Mouse (Mus musculus) gastrocnemius, adult 2 months (tissue): ENCODE measurements at regions not wholly inside any gene's neighbourhood (a gene's known extent, or its start where the extent isn't known, plus 50 kb on each side); places are given as distances from the start of the nearest gene placed in this dataset.
A peak's percentile ranks its signal among the peaks of the same experiment; 100 is the strongest.

Experiments
- DNase-seq: peaks from one replicate; pipeline ENCODE4 v3.0.0; 2022
- H3K27ac ChIP-seq: fragments of 200-600 bp; 2 replicates; pipeline ENCODE4 v1.8.1; 2022; ENCODE audit warnings: mild to moderate bottlenecking
- H3K4me3 ChIP-seq: fragments of 200-600 bp; 2 replicates; pipeline ENCODE4 v1.8.1; 2022; ENCODE audit warnings: mild to moderate bottlenecking, moderate library complexity
- CTCF ChIP-seq: fragments of 200-600 bp; IDR thresholded peaks from 2 replicates; pipeline ENCODE4 v1.8.1; 2022; ENCODE audit warnings: antibody characterized with exemption, mild to moderate bottlenecking, moderate library complexity
- intact Hi-C: fragments of 180-260 bp; cut with DNase I; formaldehyde crosslinking; loops from one replicate; pipeline ENCODE4 v1.15.1; 2025

DNA sequence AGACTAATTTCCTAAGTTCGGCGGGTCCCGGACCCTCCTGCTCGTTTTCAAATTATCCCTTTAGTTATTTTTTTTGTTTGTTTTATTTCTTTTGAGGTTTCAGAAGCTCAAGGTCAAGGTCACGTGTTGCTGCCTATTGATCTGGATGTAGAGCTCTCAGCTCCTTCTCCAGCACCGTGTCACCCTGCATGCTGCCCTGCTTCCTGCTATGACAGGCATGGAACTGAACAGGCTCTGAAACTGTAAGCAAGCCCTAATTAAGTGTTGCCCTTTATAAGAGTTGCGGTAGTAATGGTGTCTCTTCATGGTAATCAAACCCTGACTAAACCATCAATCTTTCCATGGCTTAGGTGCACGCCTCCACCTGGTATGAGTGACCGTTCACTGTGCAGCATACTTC lies 319.2 kb downstream of the Mex3b start:
- Histone ChIP-seq H3K27ac (no peak overlapping the region), H3K4me3 (no peak overlapping the region)
- intact Hi-C loops = no loop called here
- no peak for TF ChIP-seq CTCF
- no peak for DNase-seq

- intact Hi-C loops = no loop called here
- DNase-seq = no peak
- H3K27ac ChIP-seq = no peak overlapping the region
- no peak overlapping the region for H3K4me3 ChIP-seq
- no peak for TF ChIP-seq CTCF
Measured at GRCm38 (mm10) chr7:83195896-83196537, 328.9 kb downstream of the Mex3b start.

DNA sequence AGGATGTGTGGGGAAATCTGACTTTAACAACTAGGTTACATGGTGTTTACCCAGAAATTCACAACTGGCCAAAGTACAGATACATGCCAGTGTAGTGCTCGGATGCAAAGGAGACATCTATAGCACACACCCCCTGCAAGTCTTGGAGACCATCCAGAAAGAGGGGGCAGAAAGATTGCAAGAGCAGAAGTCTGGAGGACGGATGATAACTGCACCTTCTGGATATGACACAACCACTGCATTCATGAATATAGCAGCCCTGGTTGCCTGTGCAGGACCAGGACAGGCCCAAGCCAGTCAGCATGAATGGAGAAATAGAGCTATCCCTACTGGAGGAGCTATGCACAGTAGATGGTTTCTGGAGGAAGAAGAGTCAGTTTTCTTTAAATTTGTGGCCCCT lies 330.4 kb downstream of the Mex3b start:
- H3K4me3 ChIP-seq = no peak overlapping the region
- TF ChIP-seq CTCF = no peak
- intact Hi-C loops = no loop called here
- H3K27ac ChIP-seq = no peak overlapping the region
- DNase-seq = no peak

- DNase-seq = no peak
- no peak overlapping the region for H3K4me3 ChIP-seq
- no peak for TF ChIP-seq CTCF
- intact Hi-C loops = no loop called here
- no peak overlapping the region for H3K27ac ChIP-seq
Measured at GRCm38 (mm10) chr7:83201126-83201686, 334.1 kb downstream of the Mex3b start.

- DNase-seq = peak; percentile 49
- H3K4me3 ChIP-seq = peak overlapping the region; percentile 39
- TF ChIP-seq CTCF = peak; percentile 50
- no peak overlapping the region for H3K27ac ChIP-seq
- intact Hi-C loops = no loop called here
Measured at GRCm38 (mm10) chr7:83201768-83202493, 334.8 kb downstream of the Mex3b start.

DNA sequence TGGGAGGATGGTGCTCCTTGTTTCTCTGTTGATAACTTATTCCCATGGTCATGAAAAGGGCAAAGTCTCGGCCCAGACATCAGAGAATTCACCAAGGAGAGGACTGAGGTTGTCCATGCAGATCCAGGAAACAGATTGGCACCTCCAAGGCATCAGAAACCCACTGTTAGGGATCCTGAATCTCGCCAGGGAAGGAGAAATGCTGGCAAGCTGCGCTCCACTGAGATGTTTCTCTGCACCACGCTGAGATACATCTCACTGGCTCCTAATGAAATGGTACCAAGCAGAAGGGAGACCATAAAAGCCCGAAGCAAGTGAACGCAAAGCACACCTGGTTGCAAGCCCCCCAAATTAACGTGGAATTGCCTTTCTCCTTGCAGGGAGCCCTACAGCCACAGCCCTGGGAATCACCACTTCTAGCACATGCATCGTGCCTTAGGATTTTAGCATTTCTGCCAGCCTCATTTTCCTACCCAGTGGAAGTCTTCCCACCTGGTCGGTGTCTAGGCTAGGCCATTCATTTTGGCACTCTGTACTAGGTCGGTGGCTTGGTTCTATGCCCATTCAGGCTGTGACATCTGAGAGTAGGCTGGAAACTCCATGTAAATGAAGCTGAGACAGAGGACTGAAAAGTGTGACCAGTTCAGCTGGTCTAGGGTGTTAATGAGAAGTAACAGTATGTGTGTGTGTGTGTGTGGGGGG lies 336.3 kb downstream of the Mex3b start:
- intact Hi-C loops = no loop called here
- H3K27ac ChIP-seq = no peak overlapping the region
- H3K4me3 ChIP-seq = no peak overlapping the region
- DNase-seq = no peak
- no peak for TF ChIP-seq CTCF

DNA sequence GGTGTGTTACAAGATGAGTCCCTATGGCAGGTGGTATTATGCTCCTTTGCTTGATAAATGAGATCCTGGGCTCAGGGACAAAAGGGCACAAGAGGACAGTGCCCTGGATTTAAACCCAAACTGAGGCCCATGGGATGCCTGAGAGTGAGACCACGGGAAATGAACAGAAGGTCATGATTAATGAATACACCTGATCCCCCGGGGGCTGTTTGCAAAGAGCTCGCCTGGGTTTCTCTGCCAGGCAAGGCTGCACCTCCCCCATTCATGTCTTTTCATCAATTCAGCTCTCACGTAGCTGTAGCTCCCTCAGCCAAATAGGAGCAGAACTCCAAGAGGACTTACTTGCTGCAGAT lies 336.9 kb downstream of the Mex3b start:
- intact Hi-C loops = no loop called here
- Histone ChIP-seq H3K27ac (no peak overlapping the region), H3K4me3 (no peak overlapping the region)
- TF ChIP-seq CTCF = no peak
- no peak for DNase-seq

DNA sequence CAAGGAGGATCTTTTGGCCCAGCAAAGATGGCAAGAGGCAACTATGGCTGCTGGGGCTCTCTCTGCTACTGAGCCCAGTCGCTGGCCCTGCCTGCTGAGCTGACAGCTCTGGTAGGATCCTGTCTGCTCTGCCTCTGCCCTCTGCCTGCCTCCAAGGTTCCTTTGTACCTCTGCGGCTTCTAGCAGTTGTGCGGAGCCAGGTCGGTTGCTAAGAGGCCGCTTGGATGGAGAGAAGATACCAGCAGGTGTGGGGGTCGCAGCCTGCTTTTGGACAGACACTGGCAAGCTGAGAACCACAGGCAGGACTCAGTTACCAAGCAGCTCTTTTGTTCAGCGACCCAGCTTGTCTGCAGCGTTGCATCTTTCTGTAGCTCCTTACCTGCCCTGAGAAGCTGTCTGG lies 337.6 kb downstream of the Mex3b start:
- Histone ChIP-seq H3K4me3 (no peak overlapping the region), H3K27ac (no peak overlapping the region)
- no peak for TF ChIP-seq CTCF
- no peak for DNase-seq
- intact Hi-C loops = no loop called here

- Histone ChIP-seq H3K27ac (no peak overlapping the region), H3K4me3 (no peak overlapping the region)
- TF ChIP-seq CTCF = no peak
- intact Hi-C loops = no loop called here
- DNase-seq = no peak
Measured at GRCm38 (mm10) chr7:83206999-83207398, 339.9 kb downstream of the Mex3b start.

- intact Hi-C loops = no loop called here
- H3K27ac ChIP-seq = no peak overlapping the region
- no peak for DNase-seq
- no peak for TF ChIP-seq CTCF
- no peak overlapping the region for H3K4me3 ChIP-seq
Measured at GRCm38 (mm10) chr7:83211611-83212010, 344.5 kb downstream of the Mex3b start.

GRCm38 (mm10) chr7:83222029-83222722 lies 355.0 kb downstream of the Mex3b start:
- DNase-seq = no peak
- no peak overlapping the region for H3K4me3 ChIP-seq
- no peak for TF ChIP-seq CTCF
- H3K27ac ChIP-seq = no peak overlapping the region
- intact Hi-C loops = no loop called here

DNA sequence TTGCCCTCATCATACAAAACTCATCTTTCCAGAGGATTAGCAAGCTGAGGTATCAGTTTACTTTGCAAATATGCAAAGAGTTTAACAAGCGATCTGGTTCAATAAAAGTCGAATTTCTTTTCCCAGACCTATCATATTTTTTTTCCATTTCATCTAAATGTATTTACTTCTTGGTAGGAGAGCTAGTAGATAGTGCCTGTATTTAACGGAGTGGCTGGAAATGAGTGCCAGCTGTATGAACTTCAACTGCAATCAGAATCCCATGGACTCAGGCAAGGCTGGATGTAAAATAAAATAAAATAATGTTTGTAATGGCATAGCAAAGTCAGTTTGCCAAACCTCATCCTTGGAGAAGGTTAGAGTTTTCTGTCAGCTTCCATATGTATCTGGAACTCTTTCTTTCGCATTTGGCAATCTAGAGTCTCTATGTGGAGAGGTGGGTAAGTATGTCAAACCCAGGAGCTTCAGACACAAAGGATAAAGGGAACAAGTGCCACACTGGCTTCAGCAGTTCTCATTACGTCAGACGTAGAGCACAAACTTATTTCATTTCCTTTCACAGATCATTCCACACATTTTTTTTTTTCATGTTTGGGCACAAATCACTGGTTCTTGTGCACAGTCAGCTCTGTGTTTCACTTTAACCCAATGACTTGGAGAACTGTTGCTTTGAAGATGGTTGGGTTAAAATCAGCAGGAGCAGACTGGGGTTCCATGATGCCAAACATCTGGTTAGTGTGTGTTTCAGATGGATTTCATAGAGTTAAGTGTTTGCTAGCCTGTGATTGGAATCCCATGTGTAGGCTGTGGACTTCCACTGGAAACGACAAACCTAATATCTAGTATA lies 357.2 kb upstream of the Tmc3 start:
- intact Hi-C loops = no loop called here
- Histone ChIP-seq H3K4me3 (no peak overlapping the region), H3K27ac (no peak overlapping the region)
- no peak for DNase-seq
- TF ChIP-seq CTCF = no peak
